Mouse (Mus musculus): Measurements from ENCODE around the gene Dennd1b. TPM values are rescaled to one million over a fixed set of nuclear protein-coding genes. Genes with fewer than 3 reads are reported as not detected.

Gene Dennd1b
- polyA plus RNA-seq, 1 experiment from 2014 or later, result 11.1 TPM

- H3K36me3 ChIP-seq, result no peaks in the 10 kb centered on the region
- no peak for DNase-seq (ENCODE audit: low spot score)
- H3K4me1 ChIP-seq, result 0 out of 2 replicates have a peak, but pooled peaks cover 6% of the 10 kb centered on the region
- 65% methylated on average over 9 of the region's 9 CpGs for WGBS
- H3K27ac ChIP-seq, result no peak overlapping the region
- H3K9me3 ChIP-seq (replicated peaks), result no peaks in the 10 kb centered on the region
- no peak overlapping the region for H3K4me3 ChIP-seq
- no peaks in the 10 kb centered on the region for H3K27me3 ChIP-seq (ENCODE audit: low read depth, poor library complexity, severe bottlenecking)
Observed at GRCm38 (mm10) chr1:139000675-139001379, 37.6 kb downstream of the Dennd1b start.

GRCm38 (mm10) chr1:139003503-139003902, 40.3 kb downstream of the Dennd1b start:
- Histone ChIP-seq H3K27ac (no peak overlapping the region), H3K9me3 (replicated peaks) (no peaks in the 10 kb centered on the region), H3K4me1 (0 out of 2 replicates have a peak, but pooled peaks cover 6% of the 10 kb centered on the region), H3K36me3 (no peaks in the 10 kb centered on the region), H3K4me3 (no peak overlapping the region), H3K27me3 (ENCODE audit: low read depth, poor library complexity, severe bottlenecking) (no peaks in the 10 kb centered on the region)
- WGBS, result 96% methylated on average over 2 of the region's 2 CpGs
- no peak for DNase-seq (ENCODE audit: low spot score)

- 97% methylated on average over 1 of the region's 1 CpGs for WGBS
- H3K36me3 ChIP-seq, result no peaks in the 10 kb centered on the region
- no peak for DNase-seq (ENCODE audit: low spot score)
- no peaks in the 10 kb centered on the region for H3K9me3 ChIP-seq (replicated peaks)
- H3K27me3 ChIP-seq (ENCODE audit: low read depth, poor library complexity, severe bottlenecking), result no peaks in the 10 kb centered on the region
- H3K4me3 ChIP-seq, result no peak overlapping the region
- H3K4me1 ChIP-seq, result 0 out of 2 replicates have a peak, but pooled peaks cover under 1% of the 10 kb centered on the region
- H3K27ac ChIP-seq, result no peak overlapping the region
Observed at GRCm38 (mm10) chr1:139006000-139006399, 42.8 kb downstream of the Dennd1b start.

GRCm38 (mm10) chr1:139007475-139007874, 44.2 kb downstream of the Dennd1b start:
- H3K4me1 ChIP-seq, result no peaks in the 10 kb centered on the region
- no peak for DNase-seq (ENCODE audit: low spot score)
- 91% methylated on average over 3 of the region's 3 CpGs for WGBS
- no peaks in the 10 kb centered on the region for H3K27me3 ChIP-seq (ENCODE audit: low read depth, poor library complexity, severe bottlenecking)
- no peaks in the 10 kb centered on the region for H3K9me3 ChIP-seq (replicated peaks)
- H3K4me3 ChIP-seq, result no peak overlapping the region
- no peaks in the 10 kb centered on the region for H3K36me3 ChIP-seq
- H3K27ac ChIP-seq, result no peak overlapping the region

- H3K9me3 ChIP-seq (replicated peaks), result no peaks in the 10 kb centered on the region
- no peaks in the 10 kb centered on the region for H3K27me3 ChIP-seq (ENCODE audit: low read depth, poor library complexity, severe bottlenecking)
- no peaks in the 10 kb centered on the region for H3K4me1 ChIP-seq
- no peak for DNase-seq (ENCODE audit: low spot score)
- no peak overlapping the region for H3K4me3 ChIP-seq
- H3K27ac ChIP-seq, result no peak overlapping the region
- 90% methylated on average over 5 of the region's 5 CpGs for WGBS
- H3K36me3 ChIP-seq, result no peaks in the 10 kb centered on the region
Observed at GRCm38 (mm10) chr1:139015118-139015788, 52.0 kb downstream of the Dennd1b start.

GRCm38 (mm10) chr1:139021298-139021697, 58.1 kb downstream of the Dennd1b start:
- H3K27me3 ChIP-seq (ENCODE audit: low read depth, poor library complexity, severe bottlenecking), result no peaks in the 10 kb centered on the region
- 82% methylated on average over 7 of the region's 7 CpGs for WGBS
- no peaks in the 10 kb centered on the region for H3K4me1 ChIP-seq
- no peak overlapping the region for H3K27ac ChIP-seq
- no peaks in the 10 kb centered on the region for H3K36me3 ChIP-seq
- H3K9me3 ChIP-seq (replicated peaks), result no peaks in the 10 kb centered on the region
- H3K4me3 ChIP-seq, result no peak overlapping the region
- DNase-seq (ENCODE audit: low spot score), result no peak

GRCm38 (mm10) chr1:139025882-139026645, 62.8 kb downstream of the Dennd1b start:
- Histone ChIP-seq H3K27me3 (ENCODE audit: low read depth, poor library complexity, severe bottlenecking) (no peaks in the 10 kb centered on the region), H3K36me3 (no peaks in the 10 kb centered on the region), H3K9me3 (replicated peaks) (no peaks in the 10 kb centered on the region), H3K27ac (no peak overlapping the region), H3K4me3 (no peak overlapping the region), H3K4me1 (no peaks in the 10 kb centered on the region)
- no peak for DNase-seq (ENCODE audit: low spot score)
- 81% methylated on average over 8 of the region's 8 CpGs for WGBS

GRCm38 (mm10) chr1:139029521-139029920, 66.3 kb downstream of the Dennd1b start:
- Histone ChIP-seq H3K27me3 (ENCODE audit: low read depth, poor library complexity, severe bottlenecking) (no peaks in the 10 kb centered on the region), H3K4me3 (no peak overlapping the region), H3K9me3 (replicated peaks) (no peaks in the 10 kb centered on the region), H3K27ac (no peak overlapping the region), H3K4me1 (no peaks in the 10 kb centered on the region), H3K36me3 (no peaks in the 10 kb centered on the region)
- DNase-seq (ENCODE audit: low spot score), result no peak

GRCm38 (mm10) chr1:139032411-139032810, 69.2 kb downstream of the Dennd1b start:
- Histone ChIP-seq H3K9me3 (replicated peaks) (no peaks in the 10 kb centered on the region), H3K27me3 (ENCODE audit: low read depth, poor library complexity, severe bottlenecking) (no peaks in the 10 kb centered on the region), H3K4me1 (0 out of 2 replicates have a peak, but pooled peaks cover 4% of the 10 kb centered on the region), H3K27ac (no peak overlapping the region), H3K36me3 (no peaks in the 10 kb centered on the region), H3K4me3 (no peak overlapping the region)
- no peak for DNase-seq (ENCODE audit: low spot score)
- WGBS, result 100% methylated on average over 1 of the region's 1 CpGs

- DNase-seq (ENCODE audit: low spot score), result no peak
- Histone ChIP-seq H3K36me3 (no peaks in the 10 kb centered on the region), H3K27ac (no peak overlapping the region), H3K9me3 (replicated peaks) (no peaks in the 10 kb centered on the region), H3K4me3 (no peak overlapping the region), H3K4me1 (peaks cover 20% of the 10 kb centered on the region), H3K27me3 (ENCODE audit: low read depth, poor library complexity, severe bottlenecking) (no peaks in the 10 kb centered on the region)
- WGBS, result 77% methylated on average over 4 of the region's 4 CpGs
Observed at GRCm38 (mm10) chr1:139035141-139035540, 71.9 kb downstream of the Dennd1b start.

GRCm38 (mm10) chr1:139036302-139036701, 73.1 kb downstream of the Dennd1b start:
- 94% methylated on average over 1 of the region's 1 CpGs for WGBS
- H3K36me3 ChIP-seq, result no peaks in the 10 kb centered on the region
- no peak overlapping the region for H3K4me3 ChIP-seq
- no peaks in the 10 kb centered on the region for H3K27me3 ChIP-seq (ENCODE audit: low read depth, poor library complexity, severe bottlenecking)
- H3K9me3 ChIP-seq (replicated peaks), result no peaks in the 10 kb centered on the region
- peaks cover 20% of the 10 kb centered on the region for H3K4me1 ChIP-seq
- H3K27ac ChIP-seq, result no peak overlapping the region
- DNase-seq (ENCODE audit: low spot score), result no peak

GRCm38 (mm10) chr1:139036768-139037507, 73.7 kb downstream of the Dennd1b start:
- Histone ChIP-seq H3K4me1 (peaks cover 20% of the 10 kb centered on the region), H3K4me3 (no peak overlapping the region), H3K36me3 (no peaks in the 10 kb centered on the region), H3K27me3 (ENCODE audit: low read depth, poor library complexity, severe bottlenecking) (no peaks in the 10 kb centered on the region), H3K9me3 (replicated peaks) (no peaks in the 10 kb centered on the region), H3K27ac (no peak overlapping the region)
- 73% methylated on average over 7 of the region's 7 CpGs for WGBS
- no peak for DNase-seq (ENCODE audit: low spot score)

Measured in limb, embryonic 10.5 days (tissue).